Mouse (Mus musculus) c-Kit-negative CD71-positive TER-119-positive erythroid progenitor cells, embryonic 14.5 days (primary cell): ENCODE data around the gene Ccl9.
"Not testable (repeated sequence)": the region's sequence is repeated elsewhere in the genome, so short reads cannot be mapped to it uniquely, and the experiment has no call there.

Source experiments
- DNase-seq: peaks from one replicate; pipeline ENCODE4 v3.0.0-alpha.2; 2013; ENCODE audit warnings: low read depth, low spot score

Gene Ccl9

GRCm38 (mm10) chr11:83580699-83581232, 2.3 kb upstream of the Ccl9 start:
- DNase-seq, result no peak

GRCm38 (mm10) chr11:83578999-83579398, 563 bp upstream of the Ccl9 start:
- no peak for DNase-seq

GRCm38 (mm10) chr11:83576927-83577555, 1.4 kb downstream of the Ccl9 start:
- no peak for DNase-seq

GRCm38 (mm10) chr11:83572834-83573233, 5.6 kb downstream of the Ccl9 start:
- no peak for DNase-seq

- no peak for DNase-seq
These were observed 6.2 kb downstream of the Ccl9 start for GRCm38 (mm10) chr11:83572223-83572622.

GRCm38 (mm10) chr11:83570189-83570588, 8.2 kb downstream of the Ccl9 start:
- no peak for DNase-seq

GRCm38 (mm10) chr11:83569249-83569648, 9.2 kb downstream of the Ccl9 start:
- no peak for DNase-seq

GRCm38 (mm10) chr11:83568786-83569185, 9.7 kb downstream of the Ccl9 start:
- no peak for DNase-seq

GRCm38 (mm10) chr11:83568061-83568460, 10.4 kb downstream of the Ccl9 start:
- no peak for DNase-seq

GRCm38 (mm10) chr11:83567311-83567710, 11.1 kb downstream of the Ccl9 start:
- DNase-seq, result no peak

- no peak for DNase-seq
These were observed 11.8 kb downstream of the Ccl9 start for GRCm38 (mm10) chr11:83566617-83567016.

GRCm38 (mm10) chr11:83563754-83564153, 14.7 kb downstream of the Ccl9 start:
- DNase-seq, result no peak

- no peak for DNase-seq
These were observed 16.0 kb downstream of the Ccl9 start for GRCm38 (mm10) chr11:83562311-83562887.

- no peak for DNase-seq
These were observed 18.0 kb downstream of the Ccl9 start for GRCm38 (mm10) chr11:83560405-83560804.

- no peak for DNase-seq
These were observed 21.4 kb downstream of the Ccl9 start for GRCm38 (mm10) chr11:83557074-83557473.

GRCm38 (mm10) chr11:83556085-83556781, 22.2 kb downstream of the Ccl9 start:
- no peak for DNase-seq

- no peak for DNase-seq
These were observed 26.8 kb downstream of the Ccl9 start for GRCm38 (mm10) chr11:83551668-83552067.

GRCm38 (mm10) chr11:83551037-83551436, 27.4 kb downstream of the Ccl9 start:
- DNase-seq, result not testable (repeated sequence)

GRCm38 (mm10) chr11:83550186-83550632, 28.2 kb downstream of the Ccl9 start:
- DNase-seq, result no peak

- DNase-seq, result no peak
These were observed 34.2 kb downstream of the Ccl9 start for GRCm38 (mm10) chr11:83544214-83544613.

GRCm38 (mm10) chr11:83541415-83541814, 37.0 kb downstream of the Ccl9 start:
- no peak for DNase-seq

GRCm38 (mm10) chr11:83540931-83541330, 37.5 kb downstream of the Ccl9 start:
- no peak for DNase-seq
